Mouse (Mus musculus) forebrain, embryonic 14.5 days (tissue): Measurements from ENCODE around the gene Zbtb24. TPM values are rescaled to one million over a fixed set of nuclear protein-coding genes. Genes with fewer than 3 reads are reported as not detected.

Source experiments
- ATAC-seq: fragments of 200-750 bp; cut with Nextera tagmentation; 2 replicates; pipeline ENCODE4 v1.8.0; 2017; ENCODE audit warnings: mild to moderate bottlenecking, moderate library complexity
- DNase-seq: peaks from one replicate; pipeline ENCODE4 v3.0.0-alpha.2; 2015; ENCODE audit warnings: low spot score
- H3K27ac ChIP-seq: fragments of 300-500 bp; sonication (generic); 2 replicates; pipeline ENCODE4 v1.5.1; 2014; ENCODE audit warnings: low read depth, mild to moderate bottlenecking, control low read depth, low read length, moderate library complexity
- H3K27me3 ChIP-seq: fragments of 300-500 bp; sonication (generic); replicated peaks from 2 replicates; pipeline ENCODE4 v1.6.1; 2014; ENCODE audit warnings: low read length, control low read depth, mixed read lengths; ENCODE audit not compliant: control insufficient read depth, insufficient read depth
- H3K36me3 ChIP-seq: fragments of 300-500 bp; sonication (generic); 2 replicates; pipeline ENCODE4 v1.6.1; 2014; ENCODE audit warnings: low read length, control low read depth; ENCODE audit not compliant: control insufficient read depth, insufficient read depth
- H3K4me1 ChIP-seq: fragments of 300-500 bp; sonication (generic); 2 replicates; pipeline ENCODE4 v1.6.1; 2014; ENCODE audit warnings: antibody characterized with exemption, low read length, control low read depth; ENCODE audit not compliant: control insufficient read depth, insufficient read depth
- H3K4me2 ChIP-seq: fragments of 300-500 bp; sonication (generic); 2 replicates; pipeline ENCODE4 v1.6.1; 2014; ENCODE audit warnings: mild to moderate bottlenecking, control low read depth, low read length
- H3K4me3 ChIP-seq: fragments of 300-500 bp; sonication (generic); 2 replicates; pipeline ENCODE4 v1.5.1; 2014; ENCODE audit warnings: low read depth, low read length, control low read depth
- H3K9ac ChIP-seq: fragments of 300-500 bp; sonication (generic); 2 replicates; pipeline ENCODE4 v1.6.1; 2014; ENCODE audit warnings: mild to moderate bottlenecking, low read length, control low read depth, moderate library complexity
- H3K9me3 ChIP-seq: fragments of 300-500 bp; sonication (generic); replicated peaks from 2 replicates; pipeline ENCODE4 v1.6.1; 2016; ENCODE audit warnings: low read length, control low read depth, mixed read lengths; ENCODE audit not compliant: control insufficient read depth
- WGBS: fragments of 180-500 bp; shearing (Covaris S2); extraction: QIAGEN DNeasy Blood & Tissue Kit; methylation state at CpG from one replicate; pipeline ENCODE4 v1.1.7; 2014; 5-methylcytosine and 5-hydroxymethylcytosine counted together
- polyA plus RNA-seq: library from polyadenylated mRNA; unstranded; fragments of >200 nt; fragmentation: Nextera tagmentation; extraction: Ambion mirVana; gene quantifications from 2 replicates; pipeline ENCODE4 v1.2.1, GENCODE M21; 2014

Gene Zbtb24
- polyA plus RNA-seq, 1 experiment from 2014 or later: 18.8 TPM

- DNase-seq (no peak), ATAC-seq (no peak)
- Histone ChIP-seq H3K9me3 (no peaks in the 10 kb centered on the region), H3K27me3 (no peaks in the 10 kb centered on the region), H3K36me3 (no peaks in the 10 kb centered on the region), H3K4me3 (no peak overlapping the region), H3K4me1 (peaks cover 13% of the 10 kb centered on the region; the same call in 1 of the 2 replicates), H3K4me2 (no peak overlapping the region), H3K9ac (no peak overlapping the region), H3K27ac (no peak overlapping the region)
- WGBS: 84% methylated on average over 1 of the region's 1 CpGs
Observed at GRCm38 (mm10) chr10:41474981-41475391, 24.8 kb downstream of the Zbtb24 start.

- Histone ChIP-seq H3K27ac (peak within 1 kb of the TSS; percentile 84), H3K4me3 (peak within 1 kb of the TSS; percentile 58), H3K36me3 (0 out of 2 replicates have a peak, but pooled peaks cover 4% of the 10 kb centered on the region), H3K4me2 (peak within 1 kb of the TSS; percentile 72), H3K4me1 (peaks cover 13% of the 10 kb centered on the region; the same call in 1 of the 2 replicates), H3K27me3 (no peaks in the 10 kb centered on the region), H3K9ac (peak within 1 kb of the TSS; percentile 79), H3K9me3 (no peaks in the 10 kb centered on the region)
- DNase-seq (peak; percentile 65), ATAC-seq (peak; percentile 75)
- under 1% methylated on average over 34 of the region's 35 CpGs for WGBS
Observed at GRCm38 (mm10) chr10:41476171-41477017, 26.2 kb downstream of the Zbtb24 start, which contains the start of gene Mical1. TSS of gene Mical1 (plus strand) at chr10:41476314.

- WGBS: 0% methylated on average over 9 of the region's 9 CpGs
- H3K9ac ChIP-seq: peak overlapping the region; percentile 79
Observed at GRCm38 (mm10) chr10:41477018-41477277, 26.8 kb downstream of the Zbtb24 start.

GRCm38 (mm10) chr10:41477278-41478181 is 27.3 kb downstream of the Zbtb24 start:
- 0% methylated on average over 20 of the region's 20 CpGs for WGBS
- Histone ChIP-seq H3K4me3 (peak overlapping the region; percentile 58), H3K27me3 (no peaks in the 10 kb centered on the region), H3K9ac (peak overlapping the region; percentile 79), H3K9me3 (no peaks in the 10 kb centered on the region), H3K27ac (peak overlapping the region; percentile 84; the same call in 1 of the 2 replicates), H3K4me2 (peak overlapping the region; percentile 72), H3K36me3 (0 out of 2 replicates have a peak, but pooled peaks cover 15% of the 10 kb centered on the region), H3K4me1 (peaks cover 13% of the 10 kb centered on the region; the same call in 1 of the 2 replicates)
- DNase-seq: peak; percentile 81
- ATAC-seq: peak; percentile 80

More at GRCm38 (mm10) chr10:41477018-41477277, 26.8 kb downstream of the Zbtb24 start:
- H3K27me3 ChIP-seq: no peaks in the 10 kb centered on the region
- H3K36me3 ChIP-seq: 0 out of 2 replicates have a peak, but pooled peaks cover 10% of the 10 kb centered on the region
- peak overlapping the region; percentile 58 for H3K4me3 ChIP-seq
- peaks cover 13% of the 10 kb centered on the region; the same call in 1 of the 2 replicates for H3K4me1 ChIP-seq
- peak overlapping the region; percentile 84 for H3K27ac ChIP-seq
- ATAC-seq: peak; percentile 36
- no peaks in the 10 kb centered on the region for H3K9me3 ChIP-seq
- H3K4me2 ChIP-seq: peak overlapping the region; percentile 72
- peak; percentile 72 for DNase-seq

GRCm38 (mm10) chr10:41479961-41480360 is 29.8 kb downstream of the Zbtb24 start:
- Histone ChIP-seq H3K4me2 (no peak overlapping the region), H3K9me3 (no peaks in the 10 kb centered on the region), H3K36me3 (peaks cover 34% of the 10 kb centered on the region), H3K4me3 (no peak overlapping the region), H3K9ac (no peak overlapping the region), H3K27ac (no peak overlapping the region), H3K4me1 (peaks cover 13% of the 10 kb centered on the region; the same call in 1 of the 2 replicates), H3K27me3 (no peaks in the 10 kb centered on the region)
- ATAC-seq (no peak), DNase-seq (no peak)
- 90% methylated on average over 3 of the region's 3 CpGs for WGBS

GRCm38 (mm10) chr10:41480938-41481880 is 31.0 kb downstream of the Zbtb24 start:
- DNase-seq (no peak), ATAC-seq (no peak)
- no peaks in the 10 kb centered on the region for H3K9me3 ChIP-seq
- H3K4me2 ChIP-seq: no peak overlapping the region
- peaks cover 45% of the 10 kb centered on the region for H3K36me3 ChIP-seq
- no peak overlapping the region for H3K27ac ChIP-seq
- H3K27me3 ChIP-seq: no peaks in the 10 kb centered on the region
- H3K4me1 ChIP-seq: peaks cover 8% of the 10 kb centered on the region; the same call in 1 of the 2 replicates
- no peak overlapping the region for H3K9ac ChIP-seq
- no peak overlapping the region for H3K4me3 ChIP-seq
- 77% methylated on average over 33 of the region's 33 CpGs for WGBS

GRCm38 (mm10) chr10:41482446-41482845 is 32.3 kb downstream of the Zbtb24 start:
- Histone ChIP-seq H3K4me1 (peaks cover 3% of the 10 kb centered on the region; the same call in 1 of the 2 replicates), H3K27ac (no peak overlapping the region), H3K4me3 (no peak overlapping the region), H3K27me3 (no peaks in the 10 kb centered on the region), H3K4me2 (no peak overlapping the region), H3K9me3 (no peaks in the 10 kb centered on the region), H3K36me3 (peaks cover 58% of the 10 kb centered on the region), H3K9ac (no peak overlapping the region)
- WGBS: 90% methylated on average over 7 of the region's 7 CpGs
- ATAC-seq: no peak
- DNase-seq: no peak

- Histone ChIP-seq H3K9ac (no peak overlapping the region), H3K4me2 (no peak overlapping the region), H3K27me3 (no peaks in the 10 kb centered on the region), H3K27ac (no peak overlapping the region), H3K4me3 (no peak overlapping the region), H3K9me3 (no peaks in the 10 kb centered on the region), H3K4me1 (peaks cover 15% of the 10 kb centered on the region), H3K36me3 (peaks cover 64% of the 10 kb centered on the region)
- DNase-seq (no peak), ATAC-seq (no peak)
- 94% methylated on average over 16 of the region's 16 CpGs for whole genome bisulfite sequencing
Observed at GRCm38 (mm10) chr10:41485778-41486177, 35.6 kb downstream of the Zbtb24 start.
